Mouse (Mus musculus) common myeloid progenitor, adult 5-6 weeks (primary cell): Measurements from ENCODE around the gene Fzd2. TPM values are rescaled to one million over a fixed set of nuclear protein-coding genes. Genes with fewer than 3 reads are reported as not detected.
"Not testable (repeated sequence)": the region's sequence is repeated elsewhere in the genome, so short reads cannot be mapped to it uniquely, and the experiment has no call there.

Experiments used
- ATAC-seq: replicated peaks from 2 replicates; pipeline ENCODE4 v1.8.0; 2016; ENCODE audit warnings: low read depth, mild to moderate bottlenecking, moderate TSS enrichment, inconsistent platforms; ENCODE audit not compliant: poor library complexity, severe bottlenecking
- total RNA-seq: library from RNA; stranded (forward); fragments of 200-1000, 187-1606 nt; gene quantifications from 2 replicates; pipeline ENCODE4 v1.2.3, GENCODE M21; 2017

The Fzd2 gene
- total RNA-seq, 1 experiment from 2014 or later, result not detected

GRCm38 (mm10) chr11:102579165-102580033, 24.8 kb upstream of the Fzd2 start, which contains the start of gene Gm11627:
Gene Gm11627, minus strand, starts transcription at chr11:102579461.
- no peak for ATAC-seq

- no peak for ATAC-seq
Observed at GRCm38 (mm10) chr11:102580034-102580330, 24.2 kb upstream of the Fzd2 start.

- ATAC-seq, result no peak
Observed at GRCm38 (mm10) chr11:102581281-102582015, 22.7 kb upstream of the Fzd2 start.

- no peak for ATAC-seq
Observed at GRCm38 (mm10) chr11:102582016-102582610, 22.1 kb upstream of the Fzd2 start.

- ATAC-seq, result no peak
Observed at GRCm38 (mm10) chr11:102582736-102583135, 21.5 kb upstream of the Fzd2 start.

- no peak for ATAC-seq
Observed at GRCm38 (mm10) chr11:102586445-102587130, 17.6 kb upstream of the Fzd2 start.

- no peak for ATAC-seq
Observed at GRCm38 (mm10) chr11:102587554-102587953, 16.6 kb upstream of the Fzd2 start.

GRCm38 (mm10) chr11:102595341-102595820, 8.8 kb upstream of the Fzd2 start:
- no peak for ATAC-seq

GRCm38 (mm10) chr11:102599912-102600311, 4.3 kb upstream of the Fzd2 start:
- ATAC-seq, result no peak

- no peak for ATAC-seq
Observed at GRCm38 (mm10) chr11:102602816-102603495, 1.2 kb upstream of the Fzd2 start.

- no peak for ATAC-seq
Observed at GRCm38 (mm10) chr11:102603496-102603850, 723 bp upstream of the Fzd2 start.

- no peak for ATAC-seq
Observed at GRCm38 (mm10) chr11:102604777-102605552, 769 bp downstream of the Fzd2 start.

- ATAC-seq, result no peak
Observed at GRCm38 (mm10) chr11:102605553-102606416, 1.6 kb downstream of the Fzd2 start.

- no peak for ATAC-seq
Observed at GRCm38 (mm10) chr11:102606751-102607171, 2.6 kb downstream of the Fzd2 start.

GRCm38 (mm10) chr11:102607201-102607600, 3.0 kb downstream of the Fzd2 start:
- ATAC-seq, result not testable (repeated sequence)

GRCm38 (mm10) chr11:102607686-102608548, 3.7 kb downstream of the Fzd2 start:
- no peak for ATAC-seq

- no peak for ATAC-seq
Observed at GRCm38 (mm10) chr11:102608691-102609090, 4.5 kb downstream of the Fzd2 start.
